Mouse (Mus musculus): Measurements from ENCODE around the gene Sptb. TPM values are rescaled to one million over a fixed set of nuclear protein-coding genes. Genes with fewer than 3 reads are reported as not detected.

Sptb gene
- polyA plus RNA-seq, 1 experiment from 2014 or later, result 0.90 TPM

GRCm38 (mm10) chr12:76619847-76620246, 90.5 kb downstream of the Sptb start:
- H3K36me3 ChIP-seq (ENCODE audit: control insufficient read depth, insufficient read depth, low read length), result no peaks in the 10 kb centered on the region
- no peak overlapping the region for H3K4me2 ChIP-seq (ENCODE audit: low read length)
- H3K9ac ChIP-seq (ENCODE audit: low read length), result no peak overlapping the region
- 53% methylated on average over 5 of the region's 5 CpGs for WGBS
- ATAC-seq (no peak), DNase-seq (ENCODE audit: low spot score) (no peak)
- no peak overlapping the region for H3K4me3 ChIP-seq (ENCODE audit: low read depth, low read length)
- H3K27me3 ChIP-seq (replicated peaks; ENCODE audit: control insufficient read depth, insufficient read depth, low read length), result no peaks in the 10 kb centered on the region
- H3K27ac ChIP-seq (ENCODE audit: low read depth, low read length), result no peak overlapping the region
- H3K9me3 ChIP-seq (replicated peaks; ENCODE audit: control insufficient read depth, low read length), result no peaks in the 10 kb centered on the region
- H3K4me1 ChIP-seq (ENCODE audit: control insufficient read depth, insufficient read depth, low read length), result 0 out of 2 replicates have a peak, but pooled peaks cover 4% of the 10 kb centered on the region

DNA sequence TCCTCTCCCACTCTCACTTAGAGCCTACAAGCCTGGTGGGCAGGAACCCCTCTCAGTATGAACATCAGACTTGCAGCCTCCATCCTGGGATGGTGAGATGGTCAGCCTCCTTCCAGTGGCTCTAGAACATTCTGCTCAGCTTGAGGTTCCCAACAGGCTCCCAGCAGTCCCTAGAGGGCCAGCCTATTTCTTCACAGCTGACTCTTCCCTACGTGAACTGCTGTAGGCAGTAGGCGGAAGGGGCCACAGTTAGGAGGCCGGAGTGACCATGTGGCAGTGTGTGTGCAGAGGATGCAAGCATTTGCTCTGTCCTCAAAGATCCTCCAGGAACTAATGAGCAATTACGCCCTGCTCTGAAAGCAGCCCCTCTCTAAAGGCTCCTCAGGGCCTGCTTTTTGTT, 92.2 kb downstream of the Sptb start:
- no peaks in the 10 kb centered on the region for H3K27me3 ChIP-seq (replicated peaks; ENCODE audit: control insufficient read depth, insufficient read depth, low read length)
- H3K9ac ChIP-seq (ENCODE audit: low read length), result no peak overlapping the region
- DNase-seq (ENCODE audit: low spot score) (no peak), ATAC-seq (0 out of 2 replicates have a peak, but pooled peaks have one; percentile 46)
- no peak overlapping the region for H3K27ac ChIP-seq (ENCODE audit: low read depth, low read length)
- H3K4me3 ChIP-seq (ENCODE audit: low read depth, low read length), result no peak overlapping the region
- WGBS, result 38% methylated on average over 4 of the region's 4 CpGs
- no peaks in the 10 kb centered on the region for H3K9me3 ChIP-seq (replicated peaks; ENCODE audit: control insufficient read depth, low read length)
- H3K4me1 ChIP-seq (ENCODE audit: control insufficient read depth, insufficient read depth, low read length), result 0 out of 2 replicates have a peak, but pooled peaks cover 4% of the 10 kb centered on the region
- no peaks in the 10 kb centered on the region for H3K36me3 ChIP-seq (ENCODE audit: control insufficient read depth, insufficient read depth, low read length)
- H3K4me2 ChIP-seq (ENCODE audit: low read length), result no peak overlapping the region

- no peak overlapping the region for H3K4me3 ChIP-seq (ENCODE audit: low read depth, low read length)
- no peak overlapping the region for H3K27ac ChIP-seq (ENCODE audit: low read depth, low read length)
- no peaks in the 10 kb centered on the region for H3K9me3 ChIP-seq (replicated peaks; ENCODE audit: control insufficient read depth, low read length)
- ATAC-seq (no peak), DNase-seq (ENCODE audit: low spot score) (no peak)
- no peaks in the 10 kb centered on the region for H3K27me3 ChIP-seq (replicated peaks; ENCODE audit: control insufficient read depth, insufficient read depth, low read length)
- no peak overlapping the region for H3K9ac ChIP-seq (ENCODE audit: low read length)
- 0 out of 2 replicates have a peak, but pooled peaks cover 4% of the 10 kb centered on the region for H3K4me1 ChIP-seq (ENCODE audit: control insufficient read depth, insufficient read depth, low read length)
- H3K36me3 ChIP-seq (ENCODE audit: control insufficient read depth, insufficient read depth, low read length), result no peaks in the 10 kb centered on the region
- 57% methylated on average over 4 of the region's 4 CpGs for WGBS
- H3K4me2 ChIP-seq (ENCODE audit: low read length), result no peak overlapping the region
Measured at GRCm38 (mm10) chr12:76615580-76615937, 94.8 kb downstream of the Sptb start.

DNA sequence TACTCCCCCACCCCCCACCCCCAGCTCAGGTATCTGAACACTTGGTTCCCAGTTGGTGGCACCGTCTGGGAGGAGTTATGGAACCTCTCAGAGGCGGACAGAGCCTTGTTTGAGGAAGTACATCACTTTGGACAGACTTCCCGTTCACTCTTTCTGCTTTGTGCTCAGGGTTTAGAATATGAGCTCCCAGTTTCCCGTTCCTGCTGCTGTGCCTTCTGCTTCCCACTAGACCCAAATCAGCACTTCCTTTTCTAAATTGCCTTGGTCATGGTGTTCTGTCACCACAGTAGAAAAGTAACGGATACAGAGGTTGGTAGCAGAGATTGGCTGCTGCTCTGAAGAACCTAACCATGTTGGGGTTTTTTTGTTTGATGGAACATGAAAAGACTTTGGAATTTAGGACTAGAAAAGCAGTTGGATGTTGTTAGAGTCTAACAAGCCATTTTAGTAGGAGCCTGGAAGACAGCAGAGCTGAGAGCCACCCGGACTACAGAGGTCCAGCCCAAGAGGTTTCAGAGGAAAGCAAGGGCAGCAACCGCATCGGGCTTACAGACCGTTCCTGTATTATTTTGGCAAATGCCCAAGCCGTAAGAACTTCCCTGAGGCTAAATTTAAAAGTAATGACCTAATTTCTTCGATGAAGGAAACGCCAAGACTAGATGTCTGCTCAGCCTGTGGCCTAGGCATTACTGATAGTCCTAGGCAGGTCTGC, 95.3 kb downstream of the Sptb start:
- DNase-seq (ENCODE audit: low spot score) (no peak), ATAC-seq (no peak)
- Histone ChIP-seq H3K4me2 (ENCODE audit: low read length) (no peak overlapping the region), H3K4me3 (ENCODE audit: low read depth, low read length) (no peak overlapping the region), H3K4me1 (ENCODE audit: control insufficient read depth, insufficient read depth, low read length) (0 out of 2 replicates have a peak, but pooled peaks cover 4% of the 10 kb centered on the region), H3K9me3 (replicated peaks; ENCODE audit: control insufficient read depth, low read length) (no peaks in the 10 kb centered on the region), H3K9ac (ENCODE audit: low read length) (no peak overlapping the region), H3K27me3 (replicated peaks; ENCODE audit: control insufficient read depth, insufficient read depth, low read length) (no peaks in the 10 kb centered on the region), H3K36me3 (ENCODE audit: control insufficient read depth, insufficient read depth, low read length) (no peaks in the 10 kb centered on the region), H3K27ac (ENCODE audit: low read depth, low read length) (no peak overlapping the region)
- WGBS, result 60% methylated on average over 12 of the region's 12 CpGs

- H3K4me2 ChIP-seq (ENCODE audit: low read length), result no peak overlapping the region
- no peaks in the 10 kb centered on the region for H3K9me3 ChIP-seq (replicated peaks; ENCODE audit: control insufficient read depth, low read length)
- H3K4me3 ChIP-seq (ENCODE audit: low read depth, low read length), result no peak overlapping the region
- DNase-seq (ENCODE audit: low spot score), result no peak
- no peak overlapping the region for H3K9ac ChIP-seq (ENCODE audit: low read length)
- no peaks in the 10 kb centered on the region for H3K4me1 ChIP-seq (ENCODE audit: control insufficient read depth, insufficient read depth, low read length)
- no peaks in the 10 kb centered on the region for H3K27me3 ChIP-seq (replicated peaks; ENCODE audit: control insufficient read depth, insufficient read depth, low read length)
- no peak overlapping the region for H3K27ac ChIP-seq (ENCODE audit: low read depth, low read length)
- WGBS, result 88% methylated on average over 12 of the region's 12 CpGs
- no peak for ATAC-seq
- no peaks in the 10 kb centered on the region for H3K36me3 ChIP-seq (ENCODE audit: control insufficient read depth, insufficient read depth, low read length)
Measured at GRCm38 (mm10) chr12:76612621-76613020, 97.7 kb downstream of the Sptb start.

- ATAC-seq (no peak), DNase-seq (ENCODE audit: low spot score) (no peak)
- WGBS, result 84% methylated on average over 15 of the region's 15 CpGs
- Histone ChIP-seq H3K9me3 (replicated peaks; ENCODE audit: control insufficient read depth, low read length) (no peaks in the 10 kb centered on the region), H3K27ac (ENCODE audit: low read depth, low read length) (no peak overlapping the region), H3K27me3 (replicated peaks; ENCODE audit: control insufficient read depth, insufficient read depth, low read length) (no peaks in the 10 kb centered on the region), H3K4me1 (ENCODE audit: control insufficient read depth, insufficient read depth, low read length) (no peaks in the 10 kb centered on the region), H3K36me3 (ENCODE audit: control insufficient read depth, insufficient read depth, low read length) (no peaks in the 10 kb centered on the region), H3K9ac (ENCODE audit: low read length) (no peak overlapping the region), H3K4me2 (ENCODE audit: low read length) (no peak overlapping the region), H3K4me3 (ENCODE audit: low read depth, low read length) (no peak overlapping the region)
Measured at GRCm38 (mm10) chr12:76608997-76609565, 101.3 kb downstream of the Sptb start.

- no peak overlapping the region for H3K4me3 ChIP-seq (ENCODE audit: low read depth, low read length)
- DNase-seq (ENCODE audit: low spot score), result peak; percentile 16
- no peak overlapping the region for H3K4me2 ChIP-seq (ENCODE audit: low read length)
- no peaks in the 10 kb centered on the region for H3K9me3 ChIP-seq (replicated peaks; ENCODE audit: control insufficient read depth, low read length)
- no peak for ATAC-seq
- no peaks in the 10 kb centered on the region for H3K4me1 ChIP-seq (ENCODE audit: control insufficient read depth, insufficient read depth, low read length)
- 86% methylated on average over 11 of the region's 11 CpGs for WGBS
- H3K9ac ChIP-seq (ENCODE audit: low read length), result no peak overlapping the region
- H3K36me3 ChIP-seq (ENCODE audit: control insufficient read depth, insufficient read depth, low read length), result no peaks in the 10 kb centered on the region
- H3K27me3 ChIP-seq (replicated peaks; ENCODE audit: control insufficient read depth, insufficient read depth, low read length), result no peaks in the 10 kb centered on the region
- no peak overlapping the region for H3K27ac ChIP-seq (ENCODE audit: low read depth, low read length)
Measured at GRCm38 (mm10) chr12:76608241-76608640, 102.1 kb downstream of the Sptb start.

GRCm38 (mm10) chr12:76605837-76606236, 104.5 kb downstream of the Sptb start:
- Histone ChIP-seq H3K27ac (ENCODE audit: low read depth, low read length) (no peak overlapping the region), H3K4me3 (ENCODE audit: low read depth, low read length) (no peak overlapping the region), H3K36me3 (ENCODE audit: control insufficient read depth, insufficient read depth, low read length) (no peaks in the 10 kb centered on the region), H3K9ac (ENCODE audit: low read length) (no peak overlapping the region), H3K27me3 (replicated peaks; ENCODE audit: control insufficient read depth, insufficient read depth, low read length) (no peaks in the 10 kb centered on the region), H3K4me2 (ENCODE audit: low read length) (no peak overlapping the region), H3K4me1 (ENCODE audit: control insufficient read depth, insufficient read depth, low read length) (no peaks in the 10 kb centered on the region), H3K9me3 (replicated peaks; ENCODE audit: control insufficient read depth, low read length) (no peaks in the 10 kb centered on the region)
- ATAC-seq (no peak), DNase-seq (ENCODE audit: low spot score) (no peak)
- 67% methylated on average over 3 of the region's 3 CpGs for WGBS

DNA sequence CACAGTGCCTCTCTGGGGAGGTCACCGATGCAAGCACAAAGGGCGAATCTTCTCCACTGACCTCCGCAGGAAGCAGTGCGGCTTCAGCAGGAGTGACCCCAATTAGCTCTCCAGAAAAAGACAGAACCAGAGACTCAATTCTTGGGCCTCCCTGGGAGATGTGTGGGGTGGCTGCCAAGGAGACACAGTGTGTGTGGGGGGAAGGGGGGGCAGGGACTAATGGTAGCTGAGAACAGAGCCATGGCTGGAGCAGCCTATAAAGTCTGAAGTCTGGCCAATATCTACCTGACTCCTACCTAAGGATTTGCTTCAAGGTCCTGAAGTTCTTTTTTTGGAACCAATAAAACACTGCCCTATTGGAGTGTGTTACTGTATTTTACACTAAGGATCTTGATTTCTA, 105.8 kb downstream of the Sptb start:
- H3K4me2 ChIP-seq (ENCODE audit: low read length), result no peak overlapping the region
- H3K9ac ChIP-seq (ENCODE audit: low read length), result no peak overlapping the region
- no peaks in the 10 kb centered on the region for H3K4me1 ChIP-seq (ENCODE audit: control insufficient read depth, insufficient read depth, low read length)
- no peak for DNase-seq (ENCODE audit: low spot score)
- H3K9me3 ChIP-seq (replicated peaks; ENCODE audit: control insufficient read depth, low read length), result no peaks in the 10 kb centered on the region
- no peak overlapping the region for H3K27ac ChIP-seq (ENCODE audit: low read depth, low read length)
- 47% methylated on average over 4 of the region's 4 CpGs for WGBS
- H3K27me3 ChIP-seq (replicated peaks; ENCODE audit: control insufficient read depth, insufficient read depth, low read length), result no peaks in the 10 kb centered on the region
- no peak overlapping the region for H3K4me3 ChIP-seq (ENCODE audit: low read depth, low read length)
- H3K36me3 ChIP-seq (ENCODE audit: control insufficient read depth, insufficient read depth, low read length), result no peaks in the 10 kb centered on the region
- ATAC-seq, result no peak

All from forebrain, embryonic 14.5 days (tissue).